Mouse (Mus musculus) hindbrain, embryonic 13.5 days (tissue): ENCODE measurements around the gene Pde7b. TPM values are rescaled to one million over a fixed set of nuclear protein-coding genes. Genes with fewer than 3 reads are reported as not detected.

Source experiments
- ATAC-seq: fragments of 200-750 bp; cut with Nextera tagmentation; 2 replicates; pipeline ENCODE4 v1.8.0; 2017; ENCODE audit warnings: moderate TSS enrichment; ENCODE audit not compliant: low FRiP score
- H3K27ac ChIP-seq: fragments of 300-500 bp; sonication (generic); 2 replicates; pipeline ENCODE4 v1.5.1; 2015; ENCODE audit warnings: inconsistent platforms, mild to moderate bottlenecking, moderate library complexity
- H3K27me3 ChIP-seq: fragments of 300-500 bp; sonication (generic); 2 replicates; pipeline ENCODE4 v1.6.1; 2015; ENCODE audit warnings: mild to moderate bottlenecking, inconsistent platforms
- H3K36me3 ChIP-seq: fragments of 300-500 bp; sonication (generic); 2 replicates; pipeline ENCODE4 v1.6.1; 2015; ENCODE audit warnings: mild to moderate bottlenecking, inconsistent platforms
- H3K4me1 ChIP-seq: fragments of 300-500 bp; sonication (generic); replicated peaks from 2 replicates; pipeline ENCODE4 v1.6.1; 2015; ENCODE audit warnings: inconsistent platforms
- H3K4me2 ChIP-seq: fragments of 300-500 bp; sonication (generic); 2 replicates; pipeline ENCODE4 v1.6.1; 2015; ENCODE audit warnings: inconsistent platforms, mild to moderate bottlenecking, moderate library complexity
- H3K4me3 ChIP-seq: fragments of 300-500 bp; sonication (generic); 2 replicates; pipeline ENCODE4 v1.5.1; 2015; ENCODE audit warnings: mild to moderate bottlenecking, inconsistent platforms
- H3K9ac ChIP-seq: fragments of 300-500 bp; sonication (generic); 2 replicates; pipeline ENCODE4 v1.6.1; 2015; ENCODE audit warnings: mild to moderate bottlenecking, inconsistent platforms
- H3K9me3 ChIP-seq: fragments of 300-500 bp; sonication (generic); 2 replicates; pipeline ENCODE4 v1.6.1; 2016; ENCODE audit warnings: inconsistent platforms
- WGBS: fragments of 180-500 bp; shearing (Covaris S2); methylation state at CpG from one replicate; pipeline ENCODE4 v1.1.7; 2015; 5-methylcytosine and 5-hydroxymethylcytosine counted together
- polyA plus RNA-seq: library from polyadenylated mRNA; unstranded; fragments of >200 nt; fragmentation: Nextera tagmentation; extraction: Ambion mirVana; gene quantifications from 2 replicates; pipeline ENCODE4 v1.2.1, GENCODE M21; 2015

Pde7b gene
- polyA plus RNA-seq, 1 experiment from 2014 or later: 2.4 TPM

DNA sequence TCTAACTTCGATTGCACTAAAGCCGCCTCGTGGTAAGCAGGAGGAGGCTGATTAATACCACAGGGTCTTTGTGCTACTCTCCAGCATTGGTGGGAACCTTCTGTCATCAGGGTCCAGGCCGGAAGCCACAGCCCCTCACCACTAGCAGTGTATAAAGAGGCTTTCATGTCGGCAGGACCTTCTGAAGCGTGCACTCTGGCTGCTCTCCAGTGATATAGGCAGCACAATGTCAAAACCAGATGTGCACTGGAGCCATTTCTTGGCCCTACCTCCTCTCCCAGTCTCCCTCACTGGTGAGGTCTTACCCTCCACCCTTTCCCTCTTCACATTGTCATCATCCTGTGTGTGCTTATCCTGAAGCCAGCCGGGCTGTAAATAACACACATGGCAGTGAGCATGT, 24.2 kb downstream of the Pde7b start:
- H3K27me3 ChIP-seq: no peaks in the 10 kb centered on the region
- no peak overlapping the region for H3K4me2 ChIP-seq
- no peaks in the 10 kb centered on the region for H3K36me3 ChIP-seq
- H3K9ac ChIP-seq: no peak overlapping the region
- H3K9me3 ChIP-seq: no peaks in the 10 kb centered on the region
- WGBS: 77% methylated on average over 7 of the region's 7 CpGs
- no peaks in the 10 kb centered on the region for H3K4me1 ChIP-seq
- H3K4me3 ChIP-seq: no peak overlapping the region
- no peak overlapping the region for H3K27ac ChIP-seq
- no peak for ATAC-seq

DNA sequence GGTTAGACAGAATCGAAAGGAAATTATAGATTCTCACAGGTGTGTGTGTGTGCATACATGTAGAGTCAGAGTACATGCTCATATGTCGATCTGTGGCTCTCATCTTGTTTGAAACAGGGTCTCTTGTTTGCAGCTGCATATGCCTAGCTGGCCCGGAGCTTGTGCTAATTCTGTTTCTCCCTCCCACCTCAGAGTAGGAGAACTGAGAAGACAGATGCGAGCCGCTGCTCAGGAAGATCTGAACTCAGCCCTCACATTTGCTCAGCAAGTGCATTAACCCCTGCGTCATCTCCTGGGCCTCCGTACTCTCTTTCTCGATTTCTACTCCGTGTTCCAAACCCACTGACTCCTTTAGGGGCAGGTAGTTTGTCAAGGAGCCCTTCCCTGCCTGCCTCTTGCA, 25.0 kb downstream of the Pde7b start:
- H3K4me2 ChIP-seq: no peak overlapping the region
- no peaks in the 10 kb centered on the region for H3K36me3 ChIP-seq
- no peaks in the 10 kb centered on the region for H3K9me3 ChIP-seq
- WGBS: 94% methylated on average over 9 of the region's 9 CpGs
- no peak overlapping the region for H3K4me3 ChIP-seq
- H3K27me3 ChIP-seq: no peaks in the 10 kb centered on the region
- no peak overlapping the region for H3K27ac ChIP-seq
- no peak for ATAC-seq
- no peaks in the 10 kb centered on the region for H3K4me1 ChIP-seq
- H3K9ac ChIP-seq: no peak overlapping the region

DNA sequence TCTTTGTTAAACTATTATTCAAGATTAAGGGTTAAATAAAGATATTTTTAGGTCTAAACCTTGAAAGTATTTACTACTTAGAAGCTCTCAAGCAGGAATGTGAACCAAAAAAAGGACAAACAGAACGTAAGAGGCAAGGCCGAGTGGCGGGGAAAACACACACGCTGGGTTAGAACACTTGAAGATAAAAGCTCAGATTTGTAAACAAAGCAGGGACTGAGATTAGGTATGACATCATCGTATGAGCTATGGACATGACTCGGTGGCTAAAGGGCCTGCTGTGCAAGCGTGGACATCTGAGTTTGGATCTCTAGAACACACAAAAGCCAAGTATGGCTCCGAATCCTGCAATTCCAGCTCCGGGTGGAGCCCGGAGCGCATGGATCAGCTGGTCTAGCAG, 29.2 kb downstream of the Pde7b start:
- no peaks in the 10 kb centered on the region for H3K4me1 ChIP-seq
- WGBS: 89% methylated on average over 11 of the region's 11 CpGs
- H3K9me3 ChIP-seq: no peaks in the 10 kb centered on the region
- no peak overlapping the region for H3K4me2 ChIP-seq
- H3K27me3 ChIP-seq: no peaks in the 10 kb centered on the region
- H3K27ac ChIP-seq: no peak overlapping the region
- no peak overlapping the region for H3K4me3 ChIP-seq
- H3K36me3 ChIP-seq: no peaks in the 10 kb centered on the region
- H3K9ac ChIP-seq: no peak overlapping the region
- no peak for ATAC-seq

DNA sequence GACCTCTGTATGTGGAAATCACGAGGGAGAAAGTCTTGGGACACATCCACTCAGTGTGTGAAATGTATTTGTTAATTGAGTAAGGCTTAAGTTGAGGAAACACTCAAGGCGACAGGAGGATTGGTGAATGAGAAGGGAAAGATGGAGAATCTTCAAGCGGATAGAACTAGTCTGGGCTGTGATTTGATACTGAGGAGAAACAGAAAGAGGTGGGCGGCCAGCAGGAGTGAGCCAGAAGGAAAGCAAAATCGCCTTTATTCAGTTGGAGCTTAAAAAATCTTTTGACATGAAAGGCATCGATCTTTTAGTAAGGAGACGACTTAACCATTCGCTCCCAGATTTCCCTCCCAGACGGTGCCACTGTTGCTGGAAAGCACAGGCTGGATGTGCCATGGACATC, 34.9 kb downstream of the Pde7b start:
- Histone ChIP-seq H3K4me1 (no peaks in the 10 kb centered on the region), H3K4me2 (no peak overlapping the region), H3K27me3 (no peaks in the 10 kb centered on the region), H3K9ac (no peak overlapping the region), H3K9me3 (no peaks in the 10 kb centered on the region), H3K36me3 (no peaks in the 10 kb centered on the region), H3K27ac (no peak overlapping the region), H3K4me3 (no peak overlapping the region)
- ATAC-seq: no peak
- 80% methylated on average over 9 of the region's 9 CpGs for WGBS

DNA sequence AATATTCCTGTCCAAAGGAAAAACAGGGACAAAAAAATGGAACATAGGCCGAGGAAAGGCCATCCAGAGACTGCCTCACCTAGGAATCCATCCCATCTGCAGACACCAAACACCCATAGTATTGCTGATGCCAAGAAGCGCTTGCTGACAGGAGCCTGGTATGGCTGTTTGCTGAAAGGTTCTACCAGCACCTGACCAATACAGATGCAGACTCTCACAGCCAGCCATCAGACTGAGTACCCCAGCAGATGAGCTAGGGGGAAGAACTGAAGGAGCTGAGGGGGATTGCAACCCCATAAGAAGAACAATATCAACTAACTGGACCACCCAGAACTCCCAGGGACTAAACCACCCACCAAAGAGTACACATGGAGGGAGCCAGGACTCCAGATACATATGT, 40.7 kb downstream of the Pde7b start:
- no peaks in the 10 kb centered on the region for H3K27me3 ChIP-seq
- H3K9me3 ChIP-seq: no peaks in the 10 kb centered on the region; the same call in 1 of the 2 replicates
- no peak overlapping the region for H3K4me3 ChIP-seq
- no peaks in the 10 kb centered on the region for H3K36me3 ChIP-seq
- H3K27ac ChIP-seq: no peak overlapping the region
- 98% methylated on average over 2 of the region's 2 CpGs for WGBS
- H3K4me2 ChIP-seq: no peak overlapping the region
- H3K4me1 ChIP-seq: no peaks in the 10 kb centered on the region
- no peak for ATAC-seq
- no peak overlapping the region for H3K9ac ChIP-seq

DNA sequence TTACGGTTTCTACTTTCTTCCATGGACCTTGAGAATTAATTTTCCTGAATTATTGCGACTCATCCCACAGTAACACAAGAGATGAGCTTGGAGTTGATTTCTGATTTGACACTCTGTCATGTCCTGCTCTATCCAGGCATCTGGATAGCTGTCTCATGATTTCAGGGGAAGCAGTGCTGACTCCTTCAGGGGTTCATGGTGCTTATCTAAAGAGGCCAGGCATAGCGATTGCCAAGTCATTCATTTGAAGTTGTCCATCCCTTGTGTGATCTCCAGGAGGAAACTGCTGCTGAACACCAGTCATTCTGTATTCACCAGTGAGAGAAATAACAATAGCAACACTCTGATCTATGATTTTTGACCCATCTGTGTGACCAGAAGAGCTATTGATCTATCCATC, 43.9 kb downstream of the Pde7b start:
- no peak overlapping the region for H3K4me3 ChIP-seq
- H3K4me1 ChIP-seq: no peaks in the 10 kb centered on the region
- H3K4me2 ChIP-seq: no peak overlapping the region
- no peaks in the 10 kb centered on the region for H3K27me3 ChIP-seq
- no peak for ATAC-seq
- no peak overlapping the region for H3K27ac ChIP-seq
- H3K9ac ChIP-seq: no peak overlapping the region
- 97% methylated on average over 3 of the region's 3 CpGs for WGBS
- H3K36me3 ChIP-seq: no peaks in the 10 kb centered on the region
- H3K9me3 ChIP-seq: no peaks in the 10 kb centered on the region; the same call in 1 of the 2 replicates

DNA sequence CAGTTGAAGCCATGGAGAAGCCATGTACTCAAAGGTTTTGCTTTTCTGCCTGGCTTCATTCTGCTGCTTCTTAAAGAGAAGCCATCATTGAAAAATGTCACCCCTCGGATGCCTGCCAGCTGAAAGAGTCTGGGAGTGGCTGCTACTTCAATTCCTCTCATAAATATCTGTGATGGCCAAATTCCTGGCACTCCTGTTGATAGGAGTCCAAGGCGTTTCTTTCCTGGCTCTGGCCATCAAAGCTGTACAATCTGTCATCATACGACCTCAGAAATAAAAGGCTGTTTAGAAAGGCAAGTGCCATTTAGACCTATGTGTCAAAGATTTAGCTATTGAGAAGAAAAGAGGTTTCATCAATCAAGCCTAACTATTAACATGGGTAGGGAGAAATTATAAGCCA, 49.6 kb downstream of the Pde7b start:
- H3K9me3 ChIP-seq: no peaks in the 10 kb centered on the region
- H3K27me3 ChIP-seq: no peaks in the 10 kb centered on the region
- H3K4me3 ChIP-seq: no peak overlapping the region
- H3K27ac ChIP-seq: no peak overlapping the region
- no peak overlapping the region for H3K9ac ChIP-seq
- H3K4me1 ChIP-seq: no peaks in the 10 kb centered on the region
- 70% methylated on average over 3 of the region's 3 CpGs for WGBS
- H3K36me3 ChIP-seq: no peaks in the 10 kb centered on the region
- H3K4me2 ChIP-seq: no peak overlapping the region
- ATAC-seq: no peak

DNA sequence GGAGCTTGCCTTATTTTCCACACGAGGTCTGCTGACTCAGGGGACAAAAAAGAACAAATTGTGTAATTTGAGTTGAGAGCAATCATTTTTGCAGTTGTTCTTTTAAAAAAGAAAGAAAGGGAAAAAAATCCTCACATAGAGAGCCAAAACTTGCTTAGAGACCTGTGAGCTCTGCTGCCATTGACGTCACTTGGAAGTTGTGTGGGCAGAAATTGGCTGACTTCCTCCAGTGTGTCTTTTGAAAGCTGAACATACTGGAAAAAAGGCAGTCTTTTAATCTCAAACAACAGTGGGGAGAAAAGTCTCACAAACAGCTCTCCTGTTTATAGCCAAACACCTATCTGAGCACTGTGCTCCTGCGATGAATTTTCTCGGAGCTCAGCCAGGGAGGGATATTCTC, 51.1 kb downstream of the Pde7b start:
- no peak overlapping the region for H3K27ac ChIP-seq
- ATAC-seq: no peak
- H3K4me3 ChIP-seq: no peak overlapping the region
- no peaks in the 10 kb centered on the region for H3K27me3 ChIP-seq
- WGBS: 82% methylated on average over 4 of the region's 4 CpGs
- H3K36me3 ChIP-seq: no peaks in the 10 kb centered on the region
- no peaks in the 10 kb centered on the region for H3K4me1 ChIP-seq
- no peak overlapping the region for H3K4me2 ChIP-seq
- H3K9ac ChIP-seq: no peak overlapping the region
- H3K9me3 ChIP-seq: no peaks in the 10 kb centered on the region

DNA sequence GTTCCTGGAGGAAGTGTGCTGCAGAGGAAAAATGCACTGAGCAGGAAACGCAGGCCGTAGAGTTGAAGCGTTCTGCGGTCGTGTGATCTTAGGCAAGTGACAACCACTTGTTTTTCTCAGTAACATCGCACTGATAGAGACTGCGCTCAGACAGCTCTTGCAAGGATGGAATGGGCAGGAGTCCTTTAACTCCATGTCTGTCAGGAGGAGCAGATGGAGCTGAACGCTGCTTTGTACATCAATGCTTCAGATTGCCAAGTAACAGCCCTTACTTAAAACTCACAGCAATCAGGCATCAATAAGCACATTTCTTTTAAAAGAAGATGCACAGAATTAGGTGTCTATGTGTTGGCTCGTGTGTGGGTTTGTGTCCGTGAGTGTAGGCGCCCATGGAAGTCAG, 52.3 kb downstream of the Pde7b start:
- 87% methylated on average over 11 of the region's 11 CpGs for WGBS
- no peak overlapping the region for H3K27ac ChIP-seq
- no peak for ATAC-seq

DNA sequence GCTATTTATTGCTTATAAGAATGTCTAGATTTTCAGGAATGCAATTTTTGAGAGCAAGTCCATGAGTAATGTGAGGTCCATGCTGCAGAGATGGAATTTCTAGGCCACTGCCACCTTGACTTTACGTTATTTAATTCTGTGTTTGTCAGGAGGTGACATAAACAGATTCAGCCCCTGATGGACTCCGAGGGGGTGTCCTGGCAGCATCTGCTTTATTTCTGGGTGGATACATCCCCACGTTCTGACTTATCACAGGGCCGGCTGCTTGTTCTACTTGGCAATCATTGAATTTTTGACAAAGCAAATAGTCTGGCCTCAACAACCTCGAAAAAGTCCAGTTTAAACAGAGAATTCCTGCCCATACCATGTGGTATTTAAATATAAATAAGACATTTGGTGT, 53.3 kb downstream of the Pde7b start:
- Histone ChIP-seq H3K9ac (no peak overlapping the region), H3K4me1 (peaks cover 3% of the 10 kb centered on the region; the same call in 1 of the 2 replicates), H3K4me2 (no peak overlapping the region), H3K36me3 (no peaks in the 10 kb centered on the region), H3K4me3 (no peak overlapping the region), H3K9me3 (no peaks in the 10 kb centered on the region), H3K27me3 (no peaks in the 10 kb centered on the region), H3K27ac (no peak overlapping the region)
- no peak for ATAC-seq
- WGBS: 87% methylated on average over 5 of the region's 5 CpGs

More for the DNA sequence above, 52.3 kb downstream of the Pde7b start:
- Histone ChIP-seq H3K9me3 (no peaks in the 10 kb centered on the region), H3K4me3 (no peak overlapping the region), H3K4me2 (no peak overlapping the region), H3K4me1 (peaks cover 3% of the 10 kb centered on the region; the same call in 1 of the 2 replicates), H3K27me3 (no peaks in the 10 kb centered on the region), H3K9ac (no peak overlapping the region), H3K36me3 (no peaks in the 10 kb centered on the region)

DNA sequence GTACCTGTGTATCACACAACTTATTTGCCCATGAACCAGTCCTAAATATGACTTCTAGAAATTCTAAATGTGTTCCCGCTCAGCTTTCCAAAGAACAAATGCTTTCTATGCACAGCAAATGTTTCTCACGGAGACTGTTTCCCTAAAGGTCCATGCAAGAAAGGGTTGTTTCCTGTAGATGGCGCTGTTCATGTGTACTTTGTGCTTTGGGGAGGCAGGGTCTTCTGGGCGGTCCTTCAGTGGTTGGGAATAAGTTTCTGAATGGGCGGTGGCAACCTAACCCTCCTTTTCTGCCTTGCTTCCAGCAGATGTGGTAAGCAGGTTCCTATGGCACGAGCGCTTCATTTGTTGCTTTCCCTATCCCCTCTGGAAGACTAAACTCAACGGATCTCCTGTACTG, 54.3 kb downstream of the Pde7b start:
- Histone ChIP-seq H3K9ac (no peak overlapping the region), H3K4me2 (no peak overlapping the region), H3K4me1 (peaks cover 3% of the 10 kb centered on the region; the same call in 1 of the 2 replicates), H3K36me3 (no peaks in the 10 kb centered on the region), H3K27ac (no peak overlapping the region), H3K4me3 (no peak overlapping the region), H3K9me3 (no peaks in the 10 kb centered on the region), H3K27me3 (no peaks in the 10 kb centered on the region)
- no peak for ATAC-seq
- 84% methylated on average over 8 of the region's 8 CpGs for WGBS

DNA sequence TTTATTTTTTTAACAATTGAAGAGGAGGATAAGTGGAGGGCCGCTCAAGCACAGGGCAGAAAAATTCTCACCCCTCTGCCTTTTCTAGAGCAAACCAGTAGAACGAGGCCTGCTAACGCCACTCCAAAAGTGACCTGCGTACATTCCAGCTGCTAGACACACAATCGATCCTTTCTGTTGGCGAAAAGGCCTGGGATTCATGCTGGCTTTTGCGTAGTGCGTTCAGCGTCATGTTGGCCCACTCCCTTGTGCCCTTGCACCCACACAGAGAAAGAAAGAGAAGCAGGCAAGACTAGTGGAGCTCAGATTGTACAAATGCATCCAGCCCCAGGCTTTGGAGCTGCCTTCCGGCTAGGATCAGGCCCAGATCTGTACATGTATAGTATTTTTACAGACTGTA, 55.4 kb downstream of the Pde7b start:
- Histone ChIP-seq H3K9me3 (no peaks in the 10 kb centered on the region), H3K4me2 (no peak overlapping the region), H3K27ac (peak overlapping the region; percentile 15), H3K36me3 (no peaks in the 10 kb centered on the region), H3K4me3 (no peak overlapping the region), H3K27me3 (no peaks in the 10 kb centered on the region), H3K9ac (no peak overlapping the region), H3K4me1 (peaks cover 3% of the 10 kb centered on the region; the same call in 1 of the 2 replicates)
- 61% methylated on average over 10 of the region's 10 CpGs for WGBS
- 0 out of 2 replicates have a peak, but pooled peaks have one; percentile 49 for ATAC-seq

DNA sequence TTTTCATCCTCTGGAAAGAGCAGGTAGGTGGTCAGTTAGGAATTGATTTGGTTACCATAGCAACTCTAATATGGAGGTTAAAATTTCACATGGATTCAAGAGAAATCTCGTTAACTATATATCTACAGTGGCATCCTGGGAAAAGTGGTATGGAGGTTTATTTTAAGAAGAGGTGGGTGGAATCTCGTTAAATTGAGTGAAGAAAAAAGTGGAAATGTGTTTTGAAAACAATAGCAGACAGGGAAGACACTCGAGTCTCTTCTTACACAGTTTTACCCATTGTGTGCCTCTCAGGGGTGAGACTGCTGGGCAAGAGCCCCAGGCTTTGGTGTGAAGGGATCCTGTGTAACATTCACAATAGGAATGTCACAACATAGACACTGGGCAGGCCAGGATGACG, 56.3 kb downstream of the Pde7b start:
- H3K27ac ChIP-seq: no peak overlapping the region

More for the DNA sequence above, 56.3 kb downstream of the Pde7b start:
- H3K4me3 ChIP-seq: no peak overlapping the region
- no peak overlapping the region for H3K9ac ChIP-seq
- H3K4me2 ChIP-seq: no peak overlapping the region
- peaks cover 3% of the 10 kb centered on the region; the same call in 1 of the 2 replicates for H3K4me1 ChIP-seq
- no peaks in the 10 kb centered on the region for H3K27me3 ChIP-seq
- H3K9me3 ChIP-seq: no peaks in the 10 kb centered on the region
- H3K36me3 ChIP-seq: no peaks in the 10 kb centered on the region
- ATAC-seq: no peak; the same call in 1 of the 2 replicates
- WGBS: 36% methylated on average over 4 of the region's 4 CpGs
